Mouse (Mus musculus): ENCODE results near the gene Cftr. TPM values are rescaled to one million over a fixed set of nuclear protein-coding genes. Genes with fewer than 3 reads are reported as not detected.

Gene Cftr
- under 1 TPM in 1 of 2 experiments, not detected in 1; 0.93 TPM for polyA plus RNA-seq (2017; shearing (Covaris generic))

DNA sequence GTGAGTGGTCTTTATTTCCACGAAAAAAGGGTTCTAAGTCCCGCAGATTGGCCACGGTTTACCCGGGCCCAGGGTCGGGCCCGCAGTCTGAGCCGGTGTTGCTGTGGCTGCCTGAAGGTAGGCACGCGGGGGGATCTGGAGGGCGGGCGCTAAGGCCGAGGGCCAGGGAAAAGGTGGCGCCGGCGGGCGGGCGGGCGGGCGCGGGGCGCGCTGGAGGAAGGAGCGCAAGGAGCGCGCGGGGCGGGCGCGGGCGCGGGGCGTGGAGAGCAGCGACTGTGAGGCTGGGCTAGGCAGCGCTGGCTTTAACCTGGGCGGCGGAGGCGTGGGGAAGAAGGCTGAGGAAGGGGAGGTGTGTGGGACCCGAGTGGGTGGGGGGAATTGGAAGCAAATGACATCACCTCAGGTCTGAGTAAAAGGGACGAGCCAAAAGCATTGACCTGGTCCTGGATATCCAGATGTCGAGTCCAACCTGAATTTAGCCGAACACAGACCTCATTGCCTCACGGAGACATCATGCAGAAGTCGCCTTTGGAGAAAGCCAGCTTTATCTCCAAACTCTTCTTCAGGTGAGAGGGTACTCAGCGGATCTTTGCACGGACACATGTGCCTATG lies at the start of gene Cftr:
TSS of gene Cftr (plus strand) at position 377 of the 612 bp plus-strand sequence.

Other genes starting within 250 kb of the Cftr start
- gene Wnt2, start 140.1 kb upstream of the Cftr start, polyA plus RNA-seq (2017; shearing (Covaris generic)), result not detected
- not detected for gene Asz1, start 61.6 kb upstream of the Cftr start, polyA plus RNA-seq (2017; shearing (Covaris generic))